Comparison of ENCODE assay signal across 7 mouse cellular contexts in genomic region chr14:18237381-18237780, GRCm38 (mm10). TPM values are rescaled to one million over a fixed set of nuclear protein-coding genes. Genes with fewer than 3 reads are reported as not detected.
DNase-seq lines count a peak whose midpoint lies in the region; ATAC-seq lines count a peak whose summit lies in the region.

No protein-coding gene starts in this region.

- H3K36me3 ChIP-seq in lung, embryonic 16.5 days (ENCODE audit: control insufficient read depth, insufficient read depth, low read length): no peaks in the 10 kb centered on the region
- no peaks in the 10 kb centered on the region for H3K36me3 ChIP-seq in forebrain, embryonic 14.5 days (ENCODE audit: control insufficient read depth, insufficient read depth, low read length)
- no peaks in the 10 kb centered on the region for H3K36me3 ChIP-seq in liver, embryonic 12.5 days
- H3K36me3 ChIP-seq in stomach, embryonic 16.5 days (ENCODE audit: control insufficient read depth, insufficient read depth, low read length): no peaks in the 10 kb centered on the region

- DNase-seq in lung, postnatal 10 days: no peak
- DNase-seq in forebrain, embryonic 14.5 days (ENCODE audit: low spot score): no peak
- DNase-seq in right cerebral cortex, postnatal 25 days: no peak

- 70% methylated on average over 4 of the region's 4 CpGs for WGBS in lung, embryonic 16.5 days
- WGBS in forebrain, embryonic 14.5 days: 54% methylated on average over 4 of the region's 4 CpGs
- 69% methylated on average over 4 of the region's 4 CpGs for WGBS in liver, embryonic 12.5 days (ENCODE audit: insufficient replicate concordance)
- WGBS in stomach, embryonic 16.5 days: 68% methylated on average over 4 of the region's 4 CpGs

- H3K4me1 ChIP-seq in lung, embryonic 16.5 days (replicated peaks; ENCODE audit: control insufficient read depth, insufficient read depth, low read length): 0 out of 2 replicates have a peak, but pooled peaks cover 2% of the 10 kb centered on the region
- H3K4me1 ChIP-seq in forebrain, embryonic 14.5 days (ENCODE audit: control insufficient read depth, insufficient read depth, low read length): no peaks in the 10 kb centered on the region
- H3K4me1 ChIP-seq in liver, embryonic 12.5 days: peaks cover 33% of the 10 kb centered on the region
- peaks cover 6% of the 10 kb centered on the region; the same call in 1 of the 2 replicates for H3K4me1 ChIP-seq in stomach, embryonic 16.5 days (ENCODE audit: control insufficient read depth, insufficient read depth, low read length)

- no peaks in the 10 kb centered on the region for H3K27me3 ChIP-seq in lung, embryonic 16.5 days (ENCODE audit: control insufficient read depth, insufficient read depth, low read depth, low read length)
- H3K27me3 ChIP-seq in forebrain, embryonic 14.5 days (replicated peaks; ENCODE audit: control insufficient read depth, insufficient read depth, low read length): no peaks in the 10 kb centered on the region
- H3K27me3 ChIP-seq in liver, embryonic 12.5 days (replicated peaks): no peaks in the 10 kb centered on the region
- no peaks in the 10 kb centered on the region for H3K27me3 ChIP-seq in stomach, embryonic 16.5 days (ENCODE audit: control insufficient read depth, insufficient read depth, low read length)

- no peak overlapping the region; the same call in 1 of the 2 replicates for H3K9ac ChIP-seq in lung, embryonic 16.5 days (ENCODE audit: low read length)
- no peak overlapping the region for H3K9ac ChIP-seq in forebrain, embryonic 14.5 days (ENCODE audit: low read length)
- H3K9ac ChIP-seq in liver, embryonic 12.5 days: no peak overlapping the region; the same call in 1 of the 2 replicates
- H3K9ac ChIP-seq in stomach, embryonic 16.5 days (ENCODE audit: low read length): no peak overlapping the region

- H3K27ac ChIP-seq in lung, embryonic 16.5 days (ENCODE audit: low read length): no peak overlapping the region; the same call in 1 of the 2 replicates
- H3K27ac ChIP-seq in forebrain, embryonic 14.5 days (ENCODE audit: low read depth, low read length): no peak overlapping the region
- H3K27ac ChIP-seq in liver, embryonic 12.5 days: no peak overlapping the region
- H3K27ac ChIP-seq in stomach, embryonic 16.5 days (ENCODE audit: low read length): no peak overlapping the region

- H3K4me2 ChIP-seq in lung, embryonic 16.5 days (ENCODE audit: low read depth, low read length): peak overlapping the region; percentile 86
- peak overlapping the region; percentile 78; the same call in 1 of the 2 replicates for H3K4me2 ChIP-seq in forebrain, embryonic 14.5 days (ENCODE audit: low read length)
- H3K4me2 ChIP-seq in liver, embryonic 12.5 days: peak overlapping the region; percentile 99
- H3K4me2 ChIP-seq in stomach, embryonic 16.5 days (ENCODE audit: low read depth, low read length): peak overlapping the region; percentile 69

- no peak for ATAC-seq in lung, embryonic 16.5 days (ENCODE audit: low read depth)
- ATAC-seq in forebrain, embryonic 14.5 days: no peak
- no peak for ATAC-seq in liver, embryonic 12.5 days
- no peak for ATAC-seq in stomach, embryonic 16.5 days (ENCODE audit: insufficient read depth, low FRiP score)
- no peak for ATAC-seq in granulocyte monocyte progenitor cell, adult 5-6 weeks (replicated peaks; ENCODE audit: poor library complexity, severe bottlenecking)

- H3K4me3 ChIP-seq in lung, embryonic 16.5 days (ENCODE audit: low read length): no peak overlapping the region
- no peak overlapping the region for H3K4me3 ChIP-seq in forebrain, embryonic 14.5 days (ENCODE audit: low read depth, low read length)
- no peak overlapping the region for H3K4me3 ChIP-seq in liver, embryonic 12.5 days
- H3K4me3 ChIP-seq in stomach, embryonic 16.5 days (replicated peaks; ENCODE audit: low read length): peak overlapping the region; percentile 77; the same call in 1 of the 2 replicates

- no peaks in the 10 kb centered on the region for H3K9me3 ChIP-seq in lung, embryonic 16.5 days (ENCODE audit: control insufficient read depth, low read length)
- no peaks in the 10 kb centered on the region for H3K9me3 ChIP-seq in forebrain, embryonic 14.5 days (replicated peaks; ENCODE audit: control insufficient read depth, low read length)
- no peaks in the 10 kb centered on the region for H3K9me3 ChIP-seq in liver, embryonic 12.5 days (replicated peaks)
- no peaks in the 10 kb centered on the region for H3K9me3 ChIP-seq in stomach, embryonic 16.5 days (replicated peaks; ENCODE audit: control insufficient read depth, low read length)

RNA-seq across cellular contexts. Expression of gene Nr1d2, which starts 1.5 kb away (rescaled TPM):
- 4.8 and 5.5 TPM in 2 replicates for polyA plus RNA-seq in lung, embryonic 16.5 days (2015; fragmentation: Nextera tagmentation; extraction: Ambion mirVana)
- polyA plus RNA-seq in forebrain, embryonic 14.5 days (2014; fragmentation: Nextera tagmentation; extraction: Ambion mirVana): 6.7 and 7.1 TPM in 2 replicates
- 2.2 TPM in 2 replicates for polyA plus RNA-seq in liver, embryonic 12.5 days (2016; fragmentation: Nextera tagmentation; extraction: Ambion mirVana)
- polyA plus RNA-seq in stomach, embryonic 16.5 days (2015; fragmentation: Nextera tagmentation; extraction: Ambion mirVana): 7.3 and 7.5 TPM in 2 replicates
- total RNA-seq in granulocyte monocyte progenitor cell, adult 5-6 weeks (2014; fragmentation: Nextera tagmentation): 5.8 and 9.9 TPM in 2 replicates
- total RNA-seq in granulocyte monocyte progenitor cell, adult 5-6 weeks (2017): 7.8 and 9.5 TPM in 2 replicates

RNA-seq across cellular contexts. Expression of gene Nkiras1, which starts 33.6 kb away (rescaled TPM):
- 12.8 and 14.6 TPM in 2 replicates for polyA plus RNA-seq in lung, embryonic 16.5 days (2015; fragmentation: Nextera tagmentation; extraction: Ambion mirVana)
- polyA plus RNA-seq in forebrain, embryonic 14.5 days (2014; fragmentation: Nextera tagmentation; extraction: Ambion mirVana): 28.7 and 34.3 TPM in 2 replicates
- 10.6 and 12.1 TPM in 2 replicates for polyA plus RNA-seq in liver, embryonic 12.5 days (2016; fragmentation: Nextera tagmentation; extraction: Ambion mirVana)
- polyA plus RNA-seq in stomach, embryonic 16.5 days (2015; fragmentation: Nextera tagmentation; extraction: Ambion mirVana): 16.7 and 19.5 TPM in 2 replicates
- 10.7 and 27.7 TPM in 2 replicates for total RNA-seq in granulocyte monocyte progenitor cell, adult 5-6 weeks (2014; fragmentation: Nextera tagmentation)
- 4.9 and 8.4 TPM in 2 replicates for total RNA-seq in granulocyte monocyte progenitor cell, adult 5-6 weeks (2017)

RNA-seq across cellular contexts. Expression of gene Rpl15, which starts 33.8 kb away (rescaled TPM):
- polyA plus RNA-seq in lung, embryonic 16.5 days (2015; fragmentation: Nextera tagmentation; extraction: Ambion mirVana): 402 and 435 TPM in 2 replicates
- 374 and 464 TPM in 2 replicates for polyA plus RNA-seq in forebrain, embryonic 14.5 days (2014; fragmentation: Nextera tagmentation; extraction: Ambion mirVana)
- polyA plus RNA-seq in liver, embryonic 12.5 days (2016; fragmentation: Nextera tagmentation; extraction: Ambion mirVana): 393 and 396 TPM in 2 replicates
- polyA plus RNA-seq in stomach, embryonic 16.5 days (2015; fragmentation: Nextera tagmentation; extraction: Ambion mirVana): 302 and 417 TPM in 2 replicates
- total RNA-seq in granulocyte monocyte progenitor cell, adult 5-6 weeks (2014; fragmentation: Nextera tagmentation): 2,321 and 2,369 TPM in 2 replicates
- 2,140 and 2,427 TPM in 2 replicates for total RNA-seq in granulocyte monocyte progenitor cell, adult 5-6 weeks (2017)
